Mouse (Mus musculus): ENCODE data around the gene Htr2b. TPM values are rescaled to one million over a fixed set of nuclear protein-coding genes. Genes with fewer than 3 reads are reported as not detected.

Gene Htr2b
- under 1 TPM in 1 of 2 experiments, not detected in 1; 0.96 TPM for total RNA-seq (2021)
- long read RNA-seq, experiment 1, partial matches to known transcripts = 0 of 1 reads
- long read RNA-seq, experiment 1, other reads (novel, unspliced or antisense) = 1 of 1 reads
- long read RNA-seq, experiment 2, partial matches to known transcripts = 0 of 2 reads
- long read RNA-seq, experiment 2, other reads (novel, unspliced or antisense) = 2 of 2 reads

- peak; percentile 11 for DNase-seq
Observed at GRCm38 (mm10) chr1:86111779-86112178, at the start of gene Htr2b. Gene Htr2b (minus strand): TSS chr1:86111970.

GRCm38 (mm10) chr1:86161061-86161460 lies 49.3 kb upstream of the Htr2b start:
- DNase-seq = no peak

DNA sequence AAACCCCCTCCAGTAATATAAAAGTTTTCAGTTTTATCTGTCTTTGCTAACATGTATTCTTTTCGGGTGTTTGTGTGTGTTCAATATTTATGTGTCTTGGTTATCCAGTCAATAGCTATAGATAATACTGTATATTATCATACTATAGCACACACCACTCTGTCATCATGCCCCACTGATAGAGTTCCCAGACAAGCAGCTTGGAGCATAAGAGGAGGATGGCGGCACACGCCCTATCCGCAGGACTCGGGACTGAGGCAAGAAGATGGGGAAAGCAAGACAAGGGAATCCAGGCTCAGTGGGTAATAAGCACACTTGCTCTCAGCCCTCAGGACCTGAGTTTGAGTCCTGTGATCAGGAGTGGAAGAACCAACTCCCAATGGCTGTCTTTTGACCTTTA lies 48.7 kb upstream of the Htr2b start:
- DNase-seq = no peak

DNA sequence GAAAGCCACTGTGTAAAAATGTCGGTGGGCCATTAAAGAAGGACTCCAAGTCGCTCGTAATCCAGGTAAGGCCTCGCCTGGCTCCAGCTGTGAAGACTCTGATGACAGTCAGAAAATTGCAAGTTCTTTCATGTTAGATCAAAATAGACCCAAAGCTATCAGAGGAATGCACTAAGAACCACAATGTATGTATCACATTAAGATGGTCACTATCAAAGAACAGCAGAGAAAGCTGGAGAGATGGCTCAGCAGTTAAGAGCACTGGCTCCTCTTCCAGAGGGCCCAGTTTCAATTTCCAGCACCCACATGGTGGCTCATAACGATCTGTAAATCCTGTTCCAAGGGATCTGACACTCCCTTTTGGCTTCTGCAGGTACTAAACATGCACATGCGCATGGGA lies 48.3 kb upstream of the Htr2b start:
- DNase-seq = no peak

DNA sequence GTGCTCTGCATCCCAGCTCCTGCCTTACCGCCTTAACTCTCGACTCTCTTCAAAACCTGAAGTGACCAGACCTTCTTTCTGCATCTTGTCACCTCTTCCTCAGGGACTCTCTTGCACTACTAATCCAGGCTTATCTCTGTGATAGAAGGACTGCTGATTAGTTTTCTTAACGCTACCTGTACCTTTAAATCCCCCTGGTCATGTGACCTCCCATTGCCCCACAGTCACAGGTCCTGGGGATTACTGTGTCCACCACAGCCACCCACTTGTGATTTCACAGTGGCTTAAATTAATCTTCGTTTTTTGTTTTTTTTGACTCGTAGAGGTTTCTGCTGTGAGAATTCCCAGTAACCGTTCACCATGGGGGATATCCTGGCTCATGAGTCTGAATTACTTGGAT lies 44.8 kb upstream of the Htr2b start:
- DNase-seq = no peak

GRCm38 (mm10) chr1:86156075-86156474 lies 44.3 kb upstream of the Htr2b start:
- no peak for DNase-seq

DNA sequence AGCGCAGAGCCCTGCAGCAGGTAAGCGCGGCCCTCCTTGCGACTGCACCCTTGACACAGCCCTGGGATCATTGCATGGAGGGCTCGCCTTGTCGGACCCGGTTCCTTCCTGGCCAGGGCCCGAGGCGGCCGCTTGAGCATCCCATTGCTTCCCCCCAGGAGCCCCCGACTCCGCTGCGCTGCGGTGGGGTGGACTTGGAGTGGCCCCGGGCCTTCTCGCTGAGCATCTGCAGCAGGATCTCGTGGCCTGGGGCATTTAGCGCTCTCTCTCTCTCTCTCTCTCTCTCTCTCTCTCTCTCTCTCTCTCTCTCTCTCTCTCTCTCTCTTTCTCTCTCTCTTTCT lies 43.0 kb upstream of the Htr2b start:
- no peak for DNase-seq

DNA sequence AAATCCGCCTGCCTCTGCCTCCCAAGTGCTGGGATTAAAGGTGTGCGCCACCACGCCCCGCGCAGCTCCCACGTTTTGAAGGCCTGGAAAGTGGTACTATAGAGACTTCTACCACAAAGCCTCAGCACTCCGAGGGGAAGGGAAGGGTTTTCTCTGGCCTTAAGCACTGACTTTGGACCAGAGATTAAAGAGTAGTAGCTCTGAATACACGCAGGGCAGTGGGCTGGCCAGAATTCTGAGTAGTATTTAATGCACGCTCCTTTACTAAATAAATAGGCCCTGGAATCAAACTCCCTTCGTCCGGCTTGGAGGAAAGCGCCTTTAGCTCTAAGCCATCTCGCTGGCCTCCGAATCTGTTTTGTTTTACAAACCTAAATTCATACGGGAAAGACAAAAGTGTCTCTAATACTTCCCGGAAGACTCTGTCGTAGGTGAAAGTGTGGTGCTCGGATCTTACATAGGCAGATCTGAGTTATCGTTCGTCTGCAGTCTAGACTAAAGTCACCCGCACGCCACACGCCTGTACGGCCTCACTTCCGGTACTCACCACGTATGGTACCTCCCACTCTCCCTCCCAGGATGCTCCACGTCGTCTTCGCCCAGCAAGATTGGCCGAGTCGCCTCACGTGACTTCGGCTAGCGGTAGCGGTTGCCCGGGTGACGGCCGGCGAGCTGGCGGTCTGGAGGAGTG lies 42.5 kb upstream of the Htr2b start, which contains the start of gene Armc9:
Gene Armc9, plus strand, starts transcription at position 648 of the 691 bp plus-strand sequence.
- peak; percentile 92 for DNase-seq

DNA sequence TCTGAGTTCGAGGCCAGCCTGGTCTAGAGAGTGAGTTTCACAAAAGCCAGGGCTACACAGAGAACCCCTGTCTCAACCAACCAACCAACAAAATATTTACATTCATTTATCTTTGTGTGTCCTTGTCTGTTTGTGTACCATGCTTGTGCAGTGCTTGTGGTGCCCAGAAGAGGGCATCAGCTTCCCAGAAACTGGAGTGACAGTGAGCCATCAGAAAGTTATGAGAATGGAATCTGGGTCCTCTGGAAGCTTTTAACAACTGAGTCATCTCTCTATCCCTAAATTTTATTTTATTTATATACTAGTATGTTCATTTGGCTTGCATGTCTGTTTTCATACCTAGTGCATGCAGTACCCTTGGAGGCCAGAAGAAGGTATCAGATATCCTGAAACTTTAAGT lies 40.8 kb upstream of the Htr2b start:
- no peak for DNase-seq

DNA sequence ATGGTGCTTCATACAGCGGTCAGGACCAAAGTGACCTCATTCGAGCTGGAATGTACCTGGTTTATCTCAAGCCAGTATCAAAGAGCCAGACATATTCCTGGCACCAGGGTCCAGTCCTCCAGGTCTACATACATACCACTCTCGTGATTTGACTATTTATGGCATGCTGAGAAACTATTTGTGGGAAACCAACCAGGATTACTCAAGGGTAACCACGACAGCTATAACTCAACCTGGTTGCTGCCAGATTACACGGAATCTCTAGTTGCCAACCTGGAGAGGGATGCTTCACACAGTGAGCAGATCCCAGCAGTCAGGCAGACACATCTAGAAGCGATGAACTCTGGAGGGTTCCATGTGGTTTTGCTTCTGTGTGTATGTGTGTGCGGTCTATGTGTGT lies 39.6 kb upstream of the Htr2b start:
- DNase-seq = no peak

GRCm38 (mm10) chr1:86150929-86151328 lies 39.2 kb upstream of the Htr2b start:
- DNase-seq = no peak

DNA sequence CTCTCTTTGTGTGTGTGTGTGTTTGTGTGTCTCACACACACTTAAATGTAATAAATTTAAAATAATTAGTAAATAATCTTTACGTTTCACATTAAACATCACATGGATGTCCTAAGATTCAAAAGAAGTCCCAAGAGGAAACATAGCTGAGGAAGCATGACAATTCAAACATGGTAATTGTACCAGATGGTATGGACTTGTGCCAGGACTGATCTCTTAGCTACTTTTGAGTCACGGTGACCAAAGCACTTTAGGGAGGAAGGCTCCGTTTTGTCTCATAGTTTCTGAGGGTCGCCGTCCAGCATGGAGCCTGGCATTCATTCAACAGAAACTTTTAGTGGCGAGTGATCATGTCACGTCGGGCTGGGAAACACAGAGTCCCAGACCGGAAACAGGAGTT lies 36.4 kb upstream of the Htr2b start:
- DNase-seq = no peak

GRCm38 (mm10) chr1:86147557-86147956 lies 35.8 kb upstream of the Htr2b start:
- DNase-seq = no peak

GRCm38 (mm10) chr1:86146293-86146692 lies 34.5 kb upstream of the Htr2b start:
- DNase-seq = no peak

- DNase-seq = no peak
Observed at GRCm38 (mm10) chr1:86144001-86144944, 32.5 kb upstream of the Htr2b start.

DNA sequence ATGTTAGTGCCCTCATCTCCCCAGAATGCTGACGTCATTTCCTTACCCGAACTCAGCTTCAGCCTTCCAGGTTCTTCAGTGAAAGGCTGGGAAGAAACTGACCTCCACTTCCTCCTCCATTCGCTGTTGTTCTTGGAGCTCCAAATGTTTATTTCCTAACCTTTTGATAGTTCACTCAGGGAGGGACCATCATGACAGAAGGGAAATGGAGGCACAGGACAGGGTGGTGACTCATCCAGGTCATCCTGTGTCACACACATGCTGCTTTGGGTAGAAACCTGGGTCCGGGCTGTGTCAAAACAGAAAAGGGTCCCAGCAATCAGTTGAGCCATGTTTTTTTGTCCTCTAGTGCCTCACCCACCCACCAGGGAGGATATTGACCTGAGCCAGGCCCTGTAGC lies 31.4 kb upstream of the Htr2b start:
- DNase-seq = no peak

DNA sequence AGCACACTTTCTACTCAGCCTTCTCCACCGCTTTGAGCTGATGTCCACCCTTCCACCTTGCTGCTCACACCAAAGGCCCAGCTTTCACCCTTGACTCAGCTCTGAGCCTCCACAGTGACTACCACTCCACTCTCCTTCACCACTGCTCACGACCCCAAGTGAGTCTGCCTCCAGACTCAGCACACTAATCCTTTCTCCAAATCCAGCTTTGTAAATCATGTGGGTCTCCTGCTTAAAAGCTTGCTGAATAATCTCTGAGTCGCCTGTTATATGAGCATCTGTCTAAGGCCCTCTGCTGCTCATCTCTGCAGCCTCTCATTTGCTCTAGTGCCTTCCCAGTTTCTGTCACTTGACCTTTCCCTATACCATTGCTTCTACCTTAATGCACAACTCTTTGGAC lies 29.3 kb upstream of the Htr2b start:
- no peak for DNase-seq

DNA sequence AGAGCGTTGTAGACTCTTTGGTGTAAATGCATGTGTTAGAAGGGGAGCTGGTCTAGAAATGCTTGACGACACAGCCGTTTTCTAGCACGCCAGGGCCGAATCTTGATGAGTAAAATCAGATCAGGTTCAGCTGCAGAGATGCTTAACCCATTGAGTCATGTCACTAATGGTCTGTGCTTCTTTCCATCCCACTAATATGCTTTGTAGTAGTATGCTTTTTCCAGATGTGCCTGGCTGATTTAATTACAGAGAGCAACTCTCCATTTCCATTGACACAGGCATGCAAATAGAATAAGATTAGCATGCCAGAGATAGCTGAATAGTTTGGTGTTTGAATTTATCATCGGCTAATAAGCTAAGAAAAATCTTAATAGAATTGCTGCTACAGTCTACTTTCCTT lies 23.5 kb upstream of the Htr2b start:
- no peak for DNase-seq

GRCm38 (mm10) chr1:86133337-86133736 lies 21.6 kb upstream of the Htr2b start, which contains the start of gene Gm21972:
Gene Gm21972 (plus strand): TSS chr1:86133637.
- no peak for DNase-seq

DNA sequence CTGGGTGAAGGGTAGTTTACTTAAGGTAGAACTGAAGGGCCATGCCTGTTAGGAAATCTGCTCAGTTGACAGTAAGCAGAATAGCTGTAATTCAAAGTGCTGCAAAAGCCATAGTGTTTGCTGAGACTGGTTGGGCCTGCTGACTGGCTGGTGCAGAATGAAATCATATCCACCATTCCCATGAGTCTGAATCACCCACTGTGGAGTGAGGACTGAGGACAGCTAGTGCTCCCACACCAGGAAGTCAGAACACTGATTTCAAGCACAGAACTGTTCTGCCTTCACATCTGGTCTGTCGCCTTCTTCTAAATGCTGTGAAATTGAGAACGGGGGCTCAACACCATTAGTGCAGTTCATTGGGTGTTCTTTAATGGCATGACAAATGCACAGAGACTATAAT lies 14.3 kb upstream of the Htr2b start:
- DNase-seq = no peak

- DNase-seq = no peak
Observed at GRCm38 (mm10) chr1:86119549-86119948, 7.8 kb upstream of the Htr2b start.

DNA sequence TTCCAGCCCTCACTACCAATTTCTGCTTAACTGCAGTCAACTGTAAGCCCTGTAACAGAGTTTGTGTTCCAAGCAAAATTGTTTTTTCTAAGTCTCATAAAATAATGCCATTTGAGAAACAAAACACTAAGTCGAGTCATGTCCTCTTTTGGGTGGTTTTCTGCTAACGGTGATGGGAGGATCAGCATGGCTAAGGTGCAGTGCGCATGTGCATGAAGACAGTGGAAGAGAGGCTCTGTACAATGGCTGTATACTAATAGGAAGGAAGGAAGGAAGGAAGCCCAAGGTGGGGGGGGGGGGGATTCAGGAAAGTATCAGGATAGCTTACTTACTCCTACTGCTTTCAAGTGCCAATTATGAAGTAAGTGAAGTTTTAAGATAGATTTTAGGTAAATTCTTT lies 2.4 kb upstream of the Htr2b start:
- DNase-seq = no peak

DNA sequence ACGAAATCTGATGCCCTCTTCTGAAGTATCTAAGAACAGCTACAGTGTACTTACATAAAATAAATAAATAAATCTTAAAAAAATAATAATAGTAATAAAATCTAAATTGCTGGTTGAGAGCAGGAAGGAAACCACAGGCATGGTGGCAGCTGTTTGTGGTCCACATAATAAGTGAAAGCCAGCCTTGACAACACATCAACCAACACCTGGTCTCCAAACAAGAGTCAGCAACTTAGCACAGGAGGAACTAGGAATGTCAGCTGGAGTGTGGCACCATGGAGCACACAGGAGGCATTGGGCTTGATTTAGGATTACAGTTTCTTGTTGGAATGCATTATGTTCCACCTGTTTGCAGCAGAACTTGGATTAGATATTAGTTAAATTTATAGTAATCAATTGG lies 6.7 kb downstream of the Htr2b start:
- DNase-seq = no peak
